Mouse (Mus musculus): ENCODE measurements around the gene A2ml1. TPM values are rescaled to one million over a fixed set of nuclear protein-coding genes. Genes with fewer than 3 reads are reported as not detected.

A2ml1 gene
- polyA plus RNA-seq, 1 experiment: 0.73 TPM

DNA sequence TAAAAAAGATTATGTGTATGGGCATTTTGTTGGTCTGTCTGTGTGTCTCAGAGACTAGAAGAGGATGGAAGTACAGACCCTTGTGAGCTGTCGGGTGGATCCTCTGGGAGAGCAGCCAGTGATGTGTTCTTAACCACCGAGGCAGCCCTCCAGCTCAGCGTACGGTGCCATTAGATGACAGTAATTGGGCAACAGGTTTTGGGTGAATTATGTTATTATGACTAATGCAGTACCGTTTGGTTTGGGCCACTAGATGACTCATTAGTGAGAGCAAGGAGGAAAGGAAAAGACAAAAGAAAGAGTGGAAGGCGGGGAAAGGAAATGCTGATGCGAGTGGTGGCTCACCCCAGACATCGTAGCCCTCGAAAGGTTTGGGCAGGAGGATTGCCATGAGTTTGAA is 13.2 kb upstream of the A2ml1 start:
- no peaks in the 10 kb centered on the region for H3K4me1 ChIP-seq (replicated peaks; ENCODE audit: control insufficient read depth, insufficient read depth, low read length)
- H3K27ac ChIP-seq (ENCODE audit: control insufficient read depth, insufficient read depth, low read length): no peak overlapping the region
- TF ChIP-seq CTCF (IDR thresholded peaks at IDR 0.05; ENCODE audit: borderline replicate concordance, control insufficient read depth, extremely low read depth, insufficient read depth, low read length, poor library complexity) (no peak), POLR2A (IDR thresholded peaks at IDR 0.05; ENCODE audit: control insufficient read depth, extremely low read depth, insufficient read depth, low read length, poor library complexity) (no peak)
- no peaks in the 10 kb centered on the region for H3K36me3 ChIP-seq (ENCODE audit: control insufficient read depth, insufficient read depth, low read length)
- WGBS: 87% methylated on average over 9 of the region's 9 CpGs
- H3K27me3 ChIP-seq (ENCODE audit: control insufficient read depth, insufficient read depth, low read length): no peaks in the 10 kb centered on the region
- no peak for DNase-seq
- H3K4me3 ChIP-seq (ENCODE audit: control insufficient read depth, insufficient read depth, low read length): no peak overlapping the region

DNA sequence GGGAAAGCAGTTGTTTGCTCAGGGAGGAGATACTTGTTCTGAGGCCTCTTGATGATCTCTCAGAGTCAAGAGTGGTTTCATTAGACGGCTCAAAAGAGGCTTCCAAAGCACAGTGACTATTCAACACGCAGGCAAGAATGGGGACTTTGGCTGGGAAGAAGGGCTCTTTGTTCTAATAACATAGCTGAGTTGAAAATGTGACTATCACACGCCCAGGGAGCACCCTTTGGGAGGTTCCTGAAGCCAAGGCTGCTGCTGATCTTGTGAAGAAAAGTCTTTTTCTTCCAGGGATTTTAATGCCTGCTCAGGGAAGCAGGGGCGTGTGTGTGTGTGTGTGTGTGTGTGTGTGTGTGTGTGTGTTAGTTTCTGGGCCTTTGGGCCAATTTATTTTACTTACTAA is 8.0 kb upstream of the A2ml1 start:
- 84% methylated on average over 4 of the region's 4 CpGs for WGBS
- no peak for TF ChIP-seq POLR2A (IDR thresholded peaks at IDR 0.05; ENCODE audit: control insufficient read depth, extremely low read depth, insufficient read depth, low read length, poor library complexity)
- no peak for TF ChIP-seq CTCF (IDR thresholded peaks at IDR 0.05; ENCODE audit: borderline replicate concordance, control insufficient read depth, extremely low read depth, insufficient read depth, low read length, poor library complexity)
- Histone ChIP-seq H3K36me3 (ENCODE audit: control insufficient read depth, insufficient read depth, low read length) (no peaks in the 10 kb centered on the region), H3K4me3 (ENCODE audit: control insufficient read depth, insufficient read depth, low read length) (no peak overlapping the region), H3K27ac (ENCODE audit: control insufficient read depth, insufficient read depth, low read length) (no peak overlapping the region), H3K4me1 (replicated peaks; ENCODE audit: control insufficient read depth, insufficient read depth, low read length) (no peaks in the 10 kb centered on the region), H3K27me3 (ENCODE audit: control insufficient read depth, insufficient read depth, low read length) (no peaks in the 10 kb centered on the region)
- no peak for DNase-seq

DNA sequence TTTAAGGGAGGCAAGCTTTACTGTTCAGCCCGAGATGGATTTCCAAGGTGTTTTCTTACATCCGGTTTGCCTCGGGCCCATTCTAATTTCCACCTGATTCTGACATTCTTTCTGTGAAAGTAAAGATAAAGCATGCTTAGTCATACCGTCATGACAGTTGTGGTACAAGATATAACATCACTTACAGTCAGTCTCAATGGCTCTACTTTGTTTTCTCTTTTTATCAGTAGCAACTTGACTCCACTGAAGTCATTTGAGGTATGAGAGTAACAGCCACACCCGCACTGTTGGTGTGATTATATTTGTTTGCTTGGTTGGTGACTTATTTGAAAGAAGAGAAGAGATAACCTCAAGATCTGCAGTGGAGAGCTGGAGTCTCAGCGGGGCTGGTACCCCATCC is 6.2 kb upstream of the A2ml1 start:
- no peak for TF ChIP-seq CTCF (IDR thresholded peaks at IDR 0.05; ENCODE audit: borderline replicate concordance, control insufficient read depth, extremely low read depth, insufficient read depth, low read length, poor library complexity)
- TF ChIP-seq POLR2A (IDR thresholded peaks at IDR 0.05; ENCODE audit: control insufficient read depth, extremely low read depth, insufficient read depth, low read length, poor library complexity): no peak
- DNase-seq: no peak
- no peaks in the 10 kb centered on the region for H3K4me1 ChIP-seq (replicated peaks; ENCODE audit: control insufficient read depth, insufficient read depth, low read length)
- WGBS: 88% methylated on average over 6 of the region's 6 CpGs
- H3K36me3 ChIP-seq (ENCODE audit: control insufficient read depth, insufficient read depth, low read length): no peaks in the 10 kb centered on the region
- H3K27me3 ChIP-seq (ENCODE audit: control insufficient read depth, insufficient read depth, low read length): no peaks in the 10 kb centered on the region
- no peak overlapping the region for H3K27ac ChIP-seq (ENCODE audit: control insufficient read depth, insufficient read depth, low read length)
- H3K4me3 ChIP-seq (ENCODE audit: control insufficient read depth, insufficient read depth, low read length): no peak overlapping the region

DNA sequence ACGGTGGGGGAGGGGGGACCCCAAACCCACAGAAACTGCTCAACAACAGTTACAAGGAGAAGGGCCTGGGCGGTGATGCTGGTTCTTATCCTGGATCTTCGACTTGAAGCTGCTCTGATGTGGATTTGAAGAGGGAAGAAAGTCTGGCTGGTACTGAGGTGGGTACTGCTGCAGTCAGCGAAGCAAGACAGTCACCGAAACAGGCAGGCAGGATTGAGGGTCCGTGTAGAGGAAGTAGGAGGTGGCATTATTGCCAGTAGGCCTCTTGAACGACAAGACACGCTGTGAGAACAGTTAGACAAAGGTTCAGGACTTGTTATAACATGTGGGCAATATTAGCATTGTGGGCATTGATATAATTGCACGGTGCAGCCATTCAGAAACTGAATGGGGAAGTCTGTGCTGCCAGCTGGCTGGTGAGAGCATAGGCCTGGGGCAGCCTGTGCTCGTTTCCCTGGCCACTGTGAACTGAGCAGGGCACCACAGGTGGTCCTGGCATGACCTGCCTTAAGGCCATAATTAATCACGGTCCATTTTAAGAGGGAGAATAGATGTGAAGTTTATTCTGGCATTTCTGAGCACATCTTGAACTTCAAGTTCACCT is 4.3 kb upstream of the A2ml1 start:
- no peak overlapping the region for H3K4me3 ChIP-seq (ENCODE audit: control insufficient read depth, insufficient read depth, low read length)
- TF ChIP-seq POLR2A (IDR thresholded peaks at IDR 0.05; ENCODE audit: control insufficient read depth, extremely low read depth, insufficient read depth, low read length, poor library complexity) (no peak), CTCF (IDR thresholded peaks at IDR 0.05; ENCODE audit: borderline replicate concordance, control insufficient read depth, extremely low read depth, insufficient read depth, low read length, poor library complexity) (no peak)
- no peaks in the 10 kb centered on the region for H3K4me1 ChIP-seq (replicated peaks; ENCODE audit: control insufficient read depth, insufficient read depth, low read length)
- WGBS: 69% methylated on average over 11 of the region's 11 CpGs
- H3K36me3 ChIP-seq (ENCODE audit: control insufficient read depth, insufficient read depth, low read length): no peaks in the 10 kb centered on the region
- no peak for DNase-seq
- no peak overlapping the region for H3K27ac ChIP-seq (ENCODE audit: control insufficient read depth, insufficient read depth, low read length)
- no peaks in the 10 kb centered on the region for H3K27me3 ChIP-seq (ENCODE audit: control insufficient read depth, insufficient read depth, low read length)

DNA sequence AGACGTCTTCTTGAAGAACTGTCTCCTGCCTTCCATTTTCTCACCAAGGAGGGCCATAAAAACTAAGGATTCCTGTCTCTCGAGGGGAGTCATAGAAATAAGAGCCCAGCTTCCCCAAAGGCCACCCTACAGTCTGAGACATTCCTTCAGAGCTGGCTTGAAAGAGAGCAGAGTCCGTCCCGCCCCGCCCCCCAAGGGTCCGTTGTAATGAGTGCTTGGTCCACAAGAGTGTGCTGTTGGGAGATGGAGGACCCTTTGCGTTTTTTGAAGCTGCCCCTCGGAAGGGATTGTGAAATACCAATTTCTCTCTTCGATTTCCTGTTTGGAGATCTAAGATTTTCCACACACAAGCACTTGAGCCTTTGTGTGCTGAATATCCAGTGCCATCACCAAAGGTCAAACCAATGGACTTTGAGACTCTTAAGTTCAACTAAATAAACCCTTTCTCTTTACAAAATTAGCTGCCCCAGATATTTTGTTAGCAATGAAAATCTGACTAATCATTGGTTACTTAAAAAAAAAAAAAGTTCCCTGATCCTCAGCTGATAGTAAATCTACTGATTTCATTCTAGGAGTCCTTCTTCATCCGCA is 2.8 kb upstream of the A2ml1 start:
- DNase-seq: no peak
- Histone ChIP-seq H3K27me3 (ENCODE audit: control insufficient read depth, insufficient read depth, low read length) (no peaks in the 10 kb centered on the region), H3K36me3 (ENCODE audit: control insufficient read depth, insufficient read depth, low read length) (no peaks in the 10 kb centered on the region), H3K4me1 (replicated peaks; ENCODE audit: control insufficient read depth, insufficient read depth, low read length) (no peaks in the 10 kb centered on the region), H3K4me3 (ENCODE audit: control insufficient read depth, insufficient read depth, low read length) (no peak overlapping the region), H3K27ac (ENCODE audit: control insufficient read depth, insufficient read depth, low read length) (no peak overlapping the region)
- no peak for TF ChIP-seq POLR2A (IDR thresholded peaks at IDR 0.05; ENCODE audit: control insufficient read depth, extremely low read depth, insufficient read depth, low read length, poor library complexity)
- no peak for TF ChIP-seq CTCF (IDR thresholded peaks at IDR 0.05; ENCODE audit: borderline replicate concordance, control insufficient read depth, extremely low read depth, insufficient read depth, low read length, poor library complexity)
- 34% methylated on average over 10 of the region's 10 CpGs for WGBS

DNA sequence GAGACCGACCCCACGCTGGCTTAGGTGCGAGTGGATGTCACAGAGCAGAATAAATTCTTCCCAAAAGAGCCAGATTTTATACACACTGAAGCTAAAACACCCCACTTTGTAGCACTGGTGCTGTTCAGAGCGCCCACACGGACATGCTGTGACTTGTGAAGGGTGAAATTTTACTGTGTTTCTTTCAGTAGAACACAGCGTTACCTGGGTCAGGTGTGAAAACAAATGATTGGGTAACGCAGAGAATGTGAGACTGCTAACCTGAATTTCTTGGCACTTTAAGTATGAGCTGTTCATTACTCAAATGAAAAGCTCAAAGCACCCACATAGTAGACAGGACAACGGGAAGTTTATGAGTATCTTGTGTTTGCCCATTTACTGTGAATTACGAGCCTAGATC is 4.1 kb downstream of the A2ml1 start:
- H3K27me3 ChIP-seq (ENCODE audit: control insufficient read depth, insufficient read depth, low read length): no peaks in the 10 kb centered on the region
- TF ChIP-seq CTCF (IDR thresholded peaks at IDR 0.05; ENCODE audit: borderline replicate concordance, control insufficient read depth, extremely low read depth, insufficient read depth, low read length, poor library complexity) (no peak), POLR2A (IDR thresholded peaks at IDR 0.05; ENCODE audit: control insufficient read depth, extremely low read depth, insufficient read depth, low read length, poor library complexity) (no peak)
- H3K27ac ChIP-seq (ENCODE audit: control insufficient read depth, insufficient read depth, low read length): no peak overlapping the region
- DNase-seq: no peak
- no peaks in the 10 kb centered on the region for H3K36me3 ChIP-seq (ENCODE audit: control insufficient read depth, insufficient read depth, low read length)
- no peak overlapping the region for H3K4me3 ChIP-seq (ENCODE audit: control insufficient read depth, insufficient read depth, low read length)
- 87% methylated on average over 9 of the region's 9 CpGs for WGBS
- H3K4me1 ChIP-seq (replicated peaks; ENCODE audit: control insufficient read depth, insufficient read depth, low read length): no peaks in the 10 kb centered on the region
